Mouse (Mus musculus): Measurements from ENCODE around the gene Tbl3. TPM values are rescaled to one million over a fixed set of nuclear protein-coding genes. Genes with fewer than 3 reads are reported as not detected.

Gene Tbl3
- polyA plus RNA-seq, 1 experiment = 89.5 TPM

- Histone ChIP-seq H3K27ac (ENCODE audit: control insufficient read depth, insufficient read depth, low read depth, low read length) (peak within 1 kb of the TSS; percentile 60; the same call in 1 of the 2 replicates), H3K27me3 (ENCODE audit: control insufficient read depth, insufficient read depth, low read length) (no peaks in the 10 kb centered on the region), H3K4me1 (ENCODE audit: control insufficient read depth, insufficient read depth, low read length) (peaks cover 15% of the 10 kb centered on the region), H3K4me3 (ENCODE audit: control insufficient read depth, low read depth, low read length) (peak within 1 kb of the TSS; percentile 81), H3K36me3 (ENCODE audit: control insufficient read depth, insufficient read depth, low read length) (no peaks in the 10 kb centered on the region)
- TF ChIP-seq CTCF (IDR thresholded peaks at IDR 0.05; ENCODE audit: control insufficient read depth, insufficient read depth, insufficient replicate concordance, low read depth, low read length) = no peak
- no peak for TF ChIP-seq POLR2A (IDR thresholded peaks at IDR 0.05; ENCODE audit: control insufficient read depth, low read depth, low read length)
Measured at GRCm38 (mm10) chr17:24650070-24650616, 57.3 kb downstream of the Tbl3 start, which contains the start of gene Slc9a3r2. Gene Slc9a3r2 (minus strand): TSS chr17:24650327.

GRCm38 (mm10) chr17:24649581-24650069, 57.8 kb downstream of the Tbl3 start:
- Histone ChIP-seq H3K27ac (ENCODE audit: control insufficient read depth, insufficient read depth, low read depth, low read length) (peak overlapping the region; percentile 60; the same call in 1 of the 2 replicates), H3K4me3 (ENCODE audit: control insufficient read depth, low read depth, low read length) (peak overlapping the region; percentile 81), H3K36me3 (ENCODE audit: control insufficient read depth, insufficient read depth, low read length) (no peaks in the 10 kb centered on the region), H3K27me3 (ENCODE audit: control insufficient read depth, insufficient read depth, low read length) (no peaks in the 10 kb centered on the region), H3K4me1 (ENCODE audit: control insufficient read depth, insufficient read depth, low read length) (peaks cover 16% of the 10 kb centered on the region)
- TF ChIP-seq POLR2A (IDR thresholded peaks at IDR 0.05; ENCODE audit: control insufficient read depth, low read depth, low read length) = no peak
- no peak for TF ChIP-seq CTCF (IDR thresholded peaks at IDR 0.05; ENCODE audit: control insufficient read depth, insufficient read depth, insufficient replicate concordance, low read depth, low read length)

GRCm38 (mm10) chr17:24648731-24649377, 58.6 kb downstream of the Tbl3 start:
- no peaks in the 10 kb centered on the region for H3K36me3 ChIP-seq (ENCODE audit: control insufficient read depth, insufficient read depth, low read length)
- no peaks in the 10 kb centered on the region for H3K27me3 ChIP-seq (ENCODE audit: control insufficient read depth, insufficient read depth, low read length)
- peaks cover 17% of the 10 kb centered on the region for H3K4me1 ChIP-seq (ENCODE audit: control insufficient read depth, insufficient read depth, low read length)
- no peak overlapping the region for H3K27ac ChIP-seq (ENCODE audit: control insufficient read depth, insufficient read depth, low read depth, low read length)
- H3K4me3 ChIP-seq (ENCODE audit: control insufficient read depth, low read depth, low read length) = peak overlapping the region; percentile 1; the same call in 1 of the 2 replicates
- TF ChIP-seq CTCF (IDR thresholded peaks at IDR 0.05; ENCODE audit: control insufficient read depth, insufficient read depth, insufficient replicate concordance, low read depth, low read length) (no peak), POLR2A (IDR thresholded peaks at IDR 0.05; ENCODE audit: control insufficient read depth, low read depth, low read length) (no peak)

Other genes with a start within 250 kb of the Tbl3 start
- gene E4f1, start 237.3 kb downstream of the Tbl3 start, polyA plus RNA-seq (2012; rRNA removed) = 61.5 and 69.3 TPM in 2 replicates
- gene Pgp, start 237.3 kb downstream of the Tbl3 start, polyA plus RNA-seq (2012; rRNA removed) = 597 and 738 TPM in 2 replicates
- gene Bricd5, start 233.8 kb downstream of the Tbl3 start, polyA plus RNA-seq (2012; rRNA removed) = 7.5 and 7.9 TPM in 2 replicates
- gene Mlst8, start 228.6 kb downstream of the Tbl3 start, polyA plus RNA-seq (2012; rRNA removed) = 13.9 and 16.5 TPM in 2 replicates
- gene Caskin1, start 219.1 kb downstream of the Tbl3 start, polyA plus RNA-seq (2012; rRNA removed) = 20.6 and 23.9 TPM in 2 replicates
- 64.4 and 69.4 TPM in 2 replicates for gene Traf7, start 179.7 kb downstream of the Tbl3 start, polyA plus RNA-seq (2012; rRNA removed)
- 0.82 and 1.1 TPM in 2 replicates for gene Rab26, start 173.4 kb downstream of the Tbl3 start, polyA plus RNA-seq (2012; rRNA removed)
- 31.6 and 35.0 TPM in 2 replicates for gene Pkd1, start 157.8 kb downstream of the Tbl3 start, polyA plus RNA-seq (2012; rRNA removed)
- 37.8 and 41.6 TPM in 2 replicates for gene Tsc2, start 75.0 kb downstream of the Tbl3 start, polyA plus RNA-seq (2012; rRNA removed)
- 3.2 and 3.7 TPM in 2 replicates for gene Nthl1, start 75.0 kb downstream of the Tbl3 start, polyA plus RNA-seq (2012; rRNA removed)
- 3.3 and 3.9 TPM in 2 replicates for gene Slc9a3r2, start 57.3 kb downstream of the Tbl3 start, polyA plus RNA-seq (2012; rRNA removed)
- gene Npw, start 49.2 kb downstream of the Tbl3 start, polyA plus RNA-seq (2012; rRNA removed) = 0.19 TPM in 1 of 2 replicates, not detected in the other
- 45.4 and 50.0 TPM in 2 replicates for gene Zfp598, start 38.0 kb downstream of the Tbl3 start, polyA plus RNA-seq (2012; rRNA removed)
- gene Syngr3, start 17.7 kb downstream of the Tbl3 start, polyA plus RNA-seq (2012; rRNA removed) = 0.20 and 0.30 TPM in 2 replicates
- gene Gfer, start 11.5 kb downstream of the Tbl3 start, polyA plus RNA-seq (2012; rRNA removed) = 144 and 150 TPM in 2 replicates
- 62.1 and 63.2 TPM in 2 replicates for gene Noxo1, start 11.4 kb downstream of the Tbl3 start, polyA plus RNA-seq (2012; rRNA removed)
- 1,124 and 1,208 TPM in 2 replicates for gene Rnf151, start 10.4 kb upstream of the Tbl3 start, polyA plus RNA-seq (2012; rRNA removed)
- 515 and 558 TPM in 2 replicates for gene Rps2, start 10.5 kb upstream of the Tbl3 start, polyA plus RNA-seq (2012; rRNA removed)
- 198 and 211 TPM in 2 replicates for gene Ndufb10, start 16.8 kb upstream of the Tbl3 start, polyA plus RNA-seq (2012; rRNA removed)
- 0.21 and 1.4 TPM in 2 replicates for gene Rpl3l, start 20.2 kb upstream of the Tbl3 start, polyA plus RNA-seq (2012; rRNA removed)
- 9.3 and 13.8 TPM in 2 replicates for gene Msrb1, start 29.0 kb upstream of the Tbl3 start, polyA plus RNA-seq (2012; rRNA removed)
- 0.73 and 0.89 TPM in 2 replicates for gene Hs3st6, start 45.3 kb upstream of the Tbl3 start, polyA plus RNA-seq (2012; rRNA removed)
- 3.4 and 4.7 TPM in 2 replicates for gene Meiob, start 96.6 kb upstream of the Tbl3 start, polyA plus RNA-seq (2012; rRNA removed)
- 529 and 573 TPM in 2 replicates for gene Hagh, start 132.5 kb upstream of the Tbl3 start, polyA plus RNA-seq (2012; rRNA removed)
- gene Fahd1, start 142.7 kb upstream of the Tbl3 start, polyA plus RNA-seq (2012; rRNA removed) = 12.6 and 16.6 TPM in 2 replicates
- 4.0 and 4.2 TPM in 2 replicates for gene Igfals, start 158.3 kb upstream of the Tbl3 start, polyA plus RNA-seq (2012; rRNA removed)
- 125 and 131 TPM in 2 replicates for gene Nubp2, start 178.7 kb upstream of the Tbl3 start, polyA plus RNA-seq (2012; rRNA removed)
- gene Spsb3, start 179.0 kb upstream of the Tbl3 start, polyA plus RNA-seq (2012; rRNA removed) = 161 and 177 TPM in 2 replicates
- 28.0 and 31.2 TPM in 2 replicates for gene Eme2, start 187.4 kb upstream of the Tbl3 start, polyA plus RNA-seq (2012; rRNA removed)
- gene Mrps34, start 187.5 kb upstream of the Tbl3 start, polyA plus RNA-seq (2012; rRNA removed) = 45.9 and 56.7 TPM in 2 replicates
- 9.3 and 15.5 TPM in 2 replicates for gene Nme3, start 188.8 kb upstream of the Tbl3 start, polyA plus RNA-seq (2012; rRNA removed)
- gene Mapk8ip3, start 229.3 kb upstream of the Tbl3 start, polyA plus RNA-seq (2012; rRNA removed) = 60.2 and 62.6 TPM in 2 replicates